Comparison of ENCODE assay signal across 25 mouse cellular contexts in genomic region chr1:161927976-161928375, GRCm38 (mm10). TPM values are rescaled to one million over a fixed set of nuclear protein-coding genes. Genes with fewer than 3 reads are reported as not detected.
"Had no signal": no experiment of that assay in that cellular context is flagged by ENCODE, and none has a peak within 500 bp of the region (broad histone marks: within the 10 kb centered on the region; RNA-seq: fewer than 3 reads in every experiment).

No protein-coding gene starts in this region.

- DNase-seq: cerebellum, adult 8-10 months; cerebellum, adult 9-10 months; cerebellum, adult 9-11 months; cerebellum, postnatal 10 days; cerebellum, postnatal 14 days; cerebellum, postnatal 25 days; cerebellum, postnatal 36 days; embryo, embryonic 11 days; forebrain, postnatal 0 days; gastrocnemius, adult 2 months; gastrocnemius, postnatal 10 days; gastrocnemius, postnatal 14 days; gastrocnemius, postnatal 25 days; gastrocnemius, postnatal 36 days; heart, adult 11 months; heart, adult 18-20 months; heart, adult 2 months had no signal

- ATAC-seq: forebrain, embryonic 13.5 days; forebrain, embryonic 14.5 days; forebrain, embryonic 15.5 days; forebrain, embryonic 16.5 days; forebrain, postnatal 0 days had no signal

RNA-seq across cellular contexts. Expression of gene 4930558K02Rik, which starts 51.5 kb away (rescaled TPM):
- total RNA-seq: common myeloid progenitor, adult 5-6 weeks; forebrain, postnatal 0 days; gastrocnemius, adult 18-20 months; gastrocnemius, adult 2 months; gastrocnemius, adult 8-10 months; gastrocnemius, postnatal 10 days; gastrocnemius, postnatal 14 days; gastrocnemius, postnatal 25 days; gastrocnemius, postnatal 36 days; heart, adult 18-20 months; heart, adult 2 months; heart, adult 8-10 months had no signal
